Mouse (Mus musculus): Measurements from ENCODE around the gene Gm20388.

- no peak for TF ChIP-seq CTCF (IDR thresholded peaks at IDR 0.05; ENCODE audit: control insufficient read depth, insufficient read depth, low read length)
- TF ChIP-seq POLR2A (IDR thresholded peaks at IDR 0.05; ENCODE audit: borderline replicate concordance, control insufficient read depth, low read depth, low read length) = no peak
These were observed 3930.1 kb downstream of the Gm20388 start for GRCm38 (mm10) chr8:123840578-123841345.

Measured in bone marrow, adult 2 months (tissue).